Mouse (Mus musculus) ES-E14 (cell line): ENCODE data around the gene Olig1.

Source experiments
- CHD2 ChIP-seq: IDR thresholded peaks from 2 replicates; pipeline ENCODE4 v1.6.1; 2014; ENCODE audit warnings: mild to moderate bottlenecking, low read depth, low read length, inconsistent platforms
- MAFK ChIP-seq: IDR thresholded peaks from 2 replicates; pipeline ENCODE4 v1.6.1; 2014; ENCODE audit warnings: mild to moderate bottlenecking, low read depth, low read length, inconsistent platforms; ENCODE audit not compliant: insufficient read depth
- ZC3H11A ChIP-seq: IDR thresholded peaks from 2 replicates; pipeline ENCODE4 v1.6.1; 2012; ENCODE audit warnings: low read depth, mild to moderate bottlenecking, inconsistent platforms, low read length, borderline replicate concordance
- ZNF384 ChIP-seq: IDR thresholded peaks from 2 replicates; pipeline ENCODE4 v1.6.1; 2012; ENCODE audit warnings: low read depth, low read length, inconsistent platforms

GRCm38 (mm10) chr16:91228238-91229071 is 41.1 kb upstream of the Olig1 start:
- TF ChIP-seq CHD2 (no peak), MAFK (no peak), ZNF384 (no peak), ZC3H11A (no peak)
